Mouse (Mus musculus): Measurements from ENCODE around the gene Srek1ip1.

DNA sequence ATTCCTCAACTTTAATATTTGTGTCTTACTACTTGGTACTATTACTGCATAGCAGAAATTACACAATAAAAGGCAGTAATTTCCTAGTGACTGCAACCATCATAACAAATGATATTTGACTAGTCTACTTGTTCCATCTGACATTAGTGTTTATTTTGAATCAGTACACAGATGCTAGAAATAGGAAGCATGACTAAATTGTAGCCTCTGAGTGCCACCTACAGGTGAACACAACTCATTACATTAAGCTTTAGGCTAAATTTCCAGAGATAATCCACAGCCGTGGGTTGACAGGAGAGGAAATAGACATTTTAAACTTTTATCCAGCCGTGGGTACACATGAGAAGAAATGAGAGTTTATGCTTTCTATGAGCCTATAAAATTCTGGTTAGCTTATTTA is 2.6 kb upstream of the Srek1ip1 start:
- TF ChIP-seq CTCF (IDR thresholded peaks at IDR 0.05; ENCODE audit: borderline replicate concordance, insufficient read depth, low read depth, low read length): peak; percentile 29; the same call in 1 of the 2 replicates
- no peak for TF ChIP-seq POLR2A (IDR thresholded peaks at IDR 0.05; ENCODE audit: borderline replicate concordance, insufficient read depth, low read length)
